Mouse (Mus musculus): ENCODE measurements around the gene Sprtn.

The Sprtn gene

GRCm38 (mm10) chr8:124947865-124948732 is 50.4 kb downstream of the Sprtn start:
- peak; percentile 49 for DNase-seq

DNA sequence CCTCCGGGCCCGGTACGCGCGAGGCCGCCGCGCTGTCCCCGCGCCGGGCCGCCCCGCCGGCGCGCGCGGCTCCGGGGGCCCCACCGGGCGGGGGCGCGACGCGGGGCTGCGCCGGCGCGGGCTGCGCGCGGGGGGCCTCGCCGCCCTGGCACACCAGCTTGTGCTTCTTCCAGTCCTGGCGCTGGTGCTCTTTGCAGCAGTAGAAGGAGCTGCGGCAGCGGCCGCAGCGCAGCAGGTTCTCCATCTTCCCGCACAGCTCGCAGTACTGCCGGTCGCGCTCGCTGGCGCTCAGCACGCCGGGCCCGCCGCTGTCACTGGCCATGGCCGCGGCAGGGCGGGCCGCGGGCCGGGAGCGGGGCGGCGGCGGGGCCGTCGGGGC is 51.0 kb downstream of the Sprtn start:
- DNase-seq = peak; percentile 13

DNA sequence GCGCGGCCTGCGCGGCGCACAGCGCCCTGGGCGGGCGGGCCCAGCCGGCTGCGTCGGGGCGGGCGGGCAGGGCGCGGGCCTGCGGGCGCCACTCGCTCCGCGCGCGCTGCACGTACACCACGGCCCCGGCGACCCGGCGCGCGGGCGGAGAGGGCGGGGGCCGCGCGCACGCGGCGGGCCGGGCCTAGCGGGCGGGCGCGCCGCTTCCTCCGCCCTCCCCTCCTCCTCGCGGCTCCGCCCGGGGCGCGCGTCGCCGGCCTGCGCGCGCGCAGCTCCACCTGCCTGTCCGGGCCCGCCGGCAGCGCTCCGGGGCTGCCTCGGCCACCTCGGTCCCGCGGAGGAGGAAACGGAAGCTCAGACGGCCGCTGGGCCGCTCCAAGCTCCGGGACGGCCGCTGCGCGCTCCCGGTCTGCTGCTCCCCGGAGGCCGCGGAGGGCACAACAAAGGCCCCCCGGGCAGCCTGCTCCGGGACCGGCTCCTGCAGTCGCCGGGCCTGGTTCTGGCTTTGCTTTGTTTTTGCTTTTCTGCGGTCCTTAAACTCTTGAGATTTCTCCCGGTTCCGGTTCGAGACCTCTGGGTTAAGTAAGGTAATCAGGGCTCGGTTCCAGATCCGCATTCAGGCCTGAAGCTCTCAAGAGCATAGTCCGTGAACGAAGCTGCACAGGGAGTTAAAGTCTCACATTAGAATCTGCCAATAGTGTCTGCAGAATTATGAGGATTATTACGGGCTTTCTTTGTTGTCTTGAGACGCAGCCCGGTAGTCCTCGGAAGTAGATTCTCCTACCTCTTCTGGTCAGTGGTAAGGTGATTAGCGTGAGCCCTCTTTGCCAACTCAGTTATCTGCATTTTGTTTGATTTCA is 51.8 kb downstream of the Sprtn start, which contains the start of gene Egln1:
Gene Egln1 (minus strand): TSS at position 116 of the 860 bp plus-strand sequence.
- DNase-seq = peak; percentile 83

DNA sequence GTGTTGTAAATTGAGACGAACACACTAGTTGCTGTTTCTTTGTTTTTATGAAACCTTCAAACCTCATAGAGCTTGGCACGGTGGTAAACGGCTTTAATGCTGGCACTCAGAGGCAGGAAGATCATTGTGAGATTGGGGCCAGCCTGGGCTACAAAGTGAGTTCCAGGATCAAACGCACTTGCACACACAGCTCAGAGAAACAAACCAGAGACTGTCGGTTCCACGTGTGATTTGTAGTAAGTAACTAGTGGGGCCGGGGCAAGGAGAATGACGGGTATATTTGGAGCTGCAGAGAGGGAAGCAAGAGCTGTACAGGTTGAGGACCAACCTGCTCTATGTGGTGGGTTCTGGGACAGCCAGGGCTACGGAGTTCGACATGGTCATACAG is 52.4 kb downstream of the Sprtn start:
- peak; percentile 12 for DNase-seq

DNA sequence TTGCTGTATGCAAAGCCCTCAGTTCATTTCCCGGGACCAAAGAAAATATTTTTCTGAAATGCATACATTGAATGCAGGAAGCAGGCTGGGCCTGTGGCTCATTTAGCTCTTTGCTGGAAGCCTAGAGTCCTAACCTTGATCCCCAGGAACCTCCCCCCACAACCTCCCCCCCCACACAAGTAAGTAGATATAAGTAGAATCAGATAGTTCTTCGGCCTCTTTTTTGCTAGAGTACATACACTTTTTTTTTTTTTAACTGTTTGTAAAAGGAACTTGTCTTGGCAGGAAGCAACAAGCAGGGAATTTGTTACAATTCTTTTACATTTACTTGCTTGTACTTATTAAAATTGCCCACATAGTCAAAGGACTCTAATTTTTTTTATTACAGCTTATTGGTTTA is 53.2 kb downstream of the Sprtn start:
- no peak for DNase-seq

GRCm38 (mm10) chr8:124953188-124953587 is 55.5 kb downstream of the Sprtn start:
- DNase-seq = no peak

DNA sequence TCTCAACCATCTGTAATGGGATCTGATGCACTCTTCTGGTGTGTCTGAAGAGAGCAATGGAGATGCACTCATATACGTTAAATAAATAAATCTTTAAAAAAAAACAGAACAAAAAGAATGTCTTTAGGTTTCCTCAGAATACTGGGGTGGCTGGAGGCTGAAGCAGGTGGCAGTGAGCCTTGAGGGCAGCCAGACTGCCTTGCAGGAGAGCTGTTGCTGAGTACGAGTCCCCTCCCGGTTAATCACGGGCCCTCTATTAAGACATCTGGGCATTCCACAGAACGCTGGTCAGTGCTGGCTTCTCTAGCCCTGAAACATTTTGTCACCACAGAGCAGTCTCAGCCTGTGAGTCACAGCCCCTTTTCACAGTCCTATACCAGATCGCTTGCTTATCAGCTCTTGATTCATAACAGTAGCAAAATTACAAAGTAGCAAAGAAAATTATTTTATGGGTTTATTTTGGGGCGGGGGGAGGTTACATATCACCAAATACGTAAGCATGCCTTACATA is 56.9 kb downstream of the Sprtn start:
- no peak for DNase-seq
